Mouse (Mus musculus) embryonic fibroblast, embryonic 13.5 days (primary cell): ENCODE results near the gene Zfp654. TPM values are rescaled to one million over a fixed set of nuclear protein-coding genes. Genes with fewer than 3 reads are reported as not detected.

Experiments used
- H3K27ac ChIP-seq: 2 replicates; pipeline ENCODE4 v1.5.1; 2012; ENCODE audit warnings: low read length, control low read depth, inconsistent platforms; ENCODE audit not compliant: insufficient read depth
- H3K4me1 ChIP-seq: 2 replicates; pipeline ENCODE4 v1.6.1; 2011; ENCODE audit warnings: low read length; ENCODE audit not compliant: control insufficient read depth, insufficient read depth
- H3K4me3 ChIP-seq: 2 replicates; pipeline ENCODE4 v1.5.1; 2011; ENCODE audit warnings: mild to moderate bottlenecking, control low read depth, low read length; ENCODE audit not compliant: insufficient read depth
- CTCF ChIP-seq: IDR thresholded peaks from 2 replicates; pipeline ENCODE4 v1.5.1; 2011; ENCODE audit warnings: mild to moderate bottlenecking, control low read depth, low read length, moderate library complexity, borderline replicate concordance; ENCODE audit not compliant: insufficient read depth
- POLR2A ChIP-seq: IDR thresholded peaks from 2 replicates; pipeline ENCODE4 v1.6.1; 2011; ENCODE audit warnings: low read depth, mild to moderate bottlenecking, control low read depth, low read length, moderate library complexity
- polyA plus RNA-seq: library from polyadenylated mRNA; stranded (reverse); fragments of >200 nt; gene quantifications from 2 replicates; pipeline ENCODE4 v1.2.4, GENCODE M21; 2011; ENCODE audit warnings: low read depth; ENCODE audit not compliant: missing spikeins, insufficient read length

The Zfp654 gene
- polyA plus RNA-seq, 1 experiment, result 9.7 TPM

DNA sequence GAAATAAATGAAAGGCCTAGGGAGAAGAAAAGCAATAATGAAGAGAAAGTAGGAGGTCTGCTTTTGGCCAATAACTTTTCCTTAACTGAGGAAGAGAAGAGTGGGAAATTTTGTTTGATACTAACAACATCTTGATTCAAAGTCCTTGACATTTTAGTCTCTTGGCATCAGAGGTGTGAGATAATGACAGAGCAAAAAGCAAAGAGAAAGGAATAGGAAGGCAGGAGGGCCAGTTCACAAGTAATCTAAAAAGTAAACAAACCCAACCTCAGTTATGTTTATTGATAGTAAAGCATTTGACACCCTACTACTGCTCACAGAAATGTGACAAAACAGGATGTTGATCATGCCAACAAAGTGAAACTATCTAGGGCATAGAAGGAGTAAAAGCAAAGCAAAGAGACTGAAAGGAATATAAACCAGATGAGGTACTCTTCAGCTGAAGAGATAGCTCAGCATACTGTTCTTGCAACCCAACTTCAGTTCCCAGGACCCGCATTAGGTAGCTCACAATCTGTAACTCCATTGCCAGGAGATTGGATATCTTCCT lies 15.4 kb downstream of the Zfp654 start:
- no peak overlapping the region for H3K27ac ChIP-seq
- H3K4me1 ChIP-seq, result no peaks in the 10 kb centered on the region
- H3K4me3 ChIP-seq, result no peak overlapping the region
- TF ChIP-seq POLR2A (no peak), CTCF (no peak)

DNA sequence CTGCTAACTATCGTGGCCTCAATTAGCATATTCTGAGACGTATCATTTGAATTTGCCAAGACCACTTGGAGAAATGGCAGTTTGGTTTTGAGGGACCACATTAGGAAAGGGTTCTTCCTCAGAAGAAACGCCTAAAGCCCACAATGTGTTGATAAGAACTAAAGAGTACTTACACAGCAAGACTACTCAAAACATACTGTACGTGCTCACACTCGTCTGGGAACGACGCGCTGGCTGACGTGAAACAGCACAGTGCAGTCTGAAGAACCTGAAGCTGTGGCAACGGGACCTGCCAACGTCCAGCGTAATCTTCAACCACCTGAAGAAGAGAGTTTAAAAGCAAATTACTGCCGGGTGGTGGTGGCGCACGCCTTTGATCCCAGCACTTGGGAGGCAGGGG lies 21.2 kb downstream of the Zfp654 start:
- TF ChIP-seq POLR2A (no peak), CTCF (no peak)
- Histone ChIP-seq H3K27ac (no peak overlapping the region), H3K4me3 (no peak overlapping the region), H3K4me1 (no peaks in the 10 kb centered on the region)

DNA sequence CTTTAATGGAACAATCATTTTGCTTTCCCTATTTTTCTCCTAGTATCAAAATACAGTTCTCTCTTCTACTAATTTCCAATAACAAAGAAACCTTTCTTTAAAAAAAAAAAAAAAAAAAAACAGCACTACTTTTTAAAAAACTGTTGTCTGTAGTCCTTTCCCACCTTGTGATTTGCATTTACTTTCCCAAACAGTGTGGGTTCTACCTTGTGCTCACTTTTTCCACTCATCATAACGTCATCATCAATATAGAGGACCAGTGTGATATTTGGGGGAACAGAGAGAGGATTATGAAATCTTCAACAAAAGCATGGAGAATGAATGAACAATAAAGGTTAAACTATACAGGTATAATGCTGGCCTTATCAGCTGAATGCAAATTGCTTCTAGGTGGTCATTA lies 27.0 kb downstream of the Zfp654 start:
- TF ChIP-seq POLR2A (no peak), CTCF (no peak)
- H3K4me1 ChIP-seq, result no peaks in the 10 kb centered on the region
- no peak overlapping the region for H3K4me3 ChIP-seq
- no peak overlapping the region for H3K27ac ChIP-seq

DNA sequence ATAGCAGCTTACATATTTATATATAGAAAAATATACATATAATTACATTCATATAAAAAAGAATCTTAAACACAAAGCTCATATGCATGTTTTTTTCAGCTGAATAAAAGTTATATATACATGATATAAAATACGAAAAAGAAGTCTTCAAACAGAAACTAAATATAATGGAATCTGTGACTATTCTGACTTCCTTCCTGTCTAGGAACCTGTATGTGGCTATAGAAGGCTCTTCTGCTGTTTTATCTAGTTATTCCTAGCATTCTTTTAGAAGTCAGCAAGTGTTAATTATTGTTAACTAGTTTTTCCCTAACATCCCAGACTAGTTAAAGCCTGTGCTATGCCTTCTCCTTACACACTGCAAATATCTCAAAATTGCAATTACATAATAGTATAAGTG lies 27.6 kb downstream of the Zfp654 start:
- Histone ChIP-seq H3K4me1 (no peaks in the 10 kb centered on the region), H3K27ac (no peak overlapping the region), H3K4me3 (no peak overlapping the region)
- TF ChIP-seq POLR2A, result no peak
- TF ChIP-seq CTCF, result no peak

DNA sequence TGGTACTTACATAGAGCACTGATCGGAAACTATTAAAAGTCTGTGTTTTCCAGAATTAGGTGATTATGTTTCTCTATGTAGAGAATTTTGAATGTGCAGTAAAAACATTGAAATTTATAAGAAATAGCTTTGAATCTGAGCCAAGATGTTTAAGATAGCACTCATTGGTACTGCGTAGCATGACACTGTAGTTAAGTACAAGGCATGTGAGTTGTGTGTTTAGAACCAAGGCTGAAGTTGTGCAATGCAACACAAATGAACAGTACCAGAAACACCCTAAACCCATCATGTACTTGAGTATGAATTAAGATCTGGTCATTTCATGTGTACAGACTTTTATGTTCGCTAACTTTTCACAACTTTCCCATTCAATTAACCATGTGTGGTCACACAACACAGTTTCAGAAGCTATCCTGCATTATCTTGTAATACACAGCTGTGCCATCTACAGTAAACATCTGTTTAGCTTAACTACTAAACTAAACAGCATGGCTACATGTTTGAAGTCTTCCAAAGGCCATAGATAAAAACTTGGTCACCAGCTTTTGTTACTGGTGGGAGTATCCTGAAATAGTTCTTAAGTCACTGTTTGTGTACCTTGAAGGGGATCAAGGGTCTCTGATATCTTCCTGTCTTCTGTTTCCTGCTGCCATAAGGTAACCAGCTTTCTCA lies 34.2 kb downstream of the Zfp654 start:
- no peaks in the 10 kb centered on the region for H3K4me1 ChIP-seq

DNA sequence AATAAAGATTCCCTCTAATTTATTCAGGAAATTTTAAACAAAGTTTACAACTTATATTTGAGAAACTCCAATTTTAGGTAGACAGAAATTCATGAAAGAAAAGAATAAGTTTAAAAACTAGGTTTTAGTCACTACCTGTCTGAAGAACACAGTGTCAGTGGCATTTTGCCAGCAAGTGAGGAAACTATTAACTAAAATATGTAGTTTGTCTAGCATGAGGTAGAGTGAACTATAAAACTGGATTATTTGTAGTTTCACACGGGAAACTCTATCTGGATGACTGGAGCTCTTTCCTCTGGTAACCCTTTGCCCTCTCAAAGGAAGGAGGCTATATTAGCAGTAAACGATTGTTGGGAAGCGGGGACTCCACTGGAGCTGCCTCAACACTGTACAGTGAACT lies 48.4 kb downstream of the Zfp654 start:
- H3K27ac ChIP-seq, result no peak overlapping the region
- no peak overlapping the region for H3K4me3 ChIP-seq
- H3K4me1 ChIP-seq, result no peaks in the 10 kb centered on the region
- TF ChIP-seq POLR2A (no peak), CTCF (no peak)

More for the DNA sequence above, 34.2 kb downstream of the Zfp654 start:
- TF ChIP-seq CTCF, result no peak
- no peak for TF ChIP-seq POLR2A
- no peak overlapping the region for H3K4me3 ChIP-seq
- H3K27ac ChIP-seq, result no peak overlapping the region

DNA sequence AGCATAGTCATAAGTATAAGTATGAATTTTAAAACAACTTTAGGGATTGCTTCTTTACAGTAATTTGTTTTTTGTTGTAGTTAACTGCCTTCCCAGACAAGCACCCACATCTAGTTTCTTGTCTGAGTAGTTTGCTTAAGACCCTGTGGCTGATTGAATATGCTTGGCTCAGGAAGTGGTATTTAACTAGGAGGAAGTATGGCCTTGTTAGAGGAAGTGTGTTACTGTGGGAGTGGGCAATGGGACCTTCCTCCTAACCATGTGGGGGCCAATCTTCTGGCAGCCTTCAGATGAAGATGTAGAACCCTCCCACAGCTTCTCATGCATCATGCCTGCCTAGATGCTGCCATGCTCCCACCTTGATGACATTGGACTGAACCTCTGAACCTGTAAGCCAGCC lies 49.8 kb downstream of the Zfp654 start:
- H3K27ac ChIP-seq, result no peak overlapping the region
- 0 out of 2 replicates have a peak, but pooled peaks cover 2% of the 10 kb centered on the region for H3K4me1 ChIP-seq
- TF ChIP-seq POLR2A (no peak), CTCF (no peak)
- no peak overlapping the region for H3K4me3 ChIP-seq

DNA sequence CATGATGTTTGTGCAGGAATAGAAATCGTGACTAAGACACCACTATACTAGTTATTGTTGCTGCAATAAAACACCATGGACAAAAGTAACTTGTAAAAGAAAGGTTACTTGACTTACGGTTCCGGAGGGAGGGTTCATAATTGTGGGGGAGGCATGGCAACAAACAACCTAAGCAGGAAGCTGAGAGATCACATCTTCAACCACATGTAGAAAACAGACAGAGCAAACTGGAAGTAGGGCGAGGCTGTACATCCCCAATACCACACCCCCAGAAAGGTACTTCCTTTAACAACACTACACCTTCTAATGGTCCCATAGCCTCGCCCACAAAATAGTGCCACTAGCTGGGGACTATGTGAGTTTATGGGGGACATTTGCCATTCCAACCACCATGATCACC lies 51.1 kb downstream of the Zfp654 start:
- no peak overlapping the region for H3K4me3 ChIP-seq

DNA sequence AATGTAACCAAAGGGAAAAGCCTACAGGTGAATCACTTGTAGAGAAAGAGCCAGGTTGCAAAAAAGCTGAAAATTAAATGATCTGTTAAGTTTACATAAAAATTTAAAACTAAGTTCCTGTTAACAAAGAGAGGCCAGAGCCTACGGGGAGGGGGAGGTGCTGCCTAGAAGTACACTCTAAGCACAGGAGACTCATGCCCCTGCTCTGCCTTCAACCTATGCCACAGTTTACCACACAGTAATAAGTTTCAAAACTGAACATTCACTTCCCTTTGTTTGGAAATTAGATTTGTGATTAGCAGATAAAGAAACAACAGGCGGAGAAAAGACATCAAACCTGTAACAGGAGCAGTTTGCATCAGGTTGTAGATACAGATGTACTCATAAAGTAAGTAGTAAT lies 56.6 kb downstream of the Zfp654 start:
- no peak for TF ChIP-seq CTCF
- TF ChIP-seq POLR2A, result no peak
- Histone ChIP-seq H3K4me3 (no peak overlapping the region), H3K4me1 (0 out of 2 replicates have a peak, but pooled peaks cover 2% of the 10 kb centered on the region), H3K27ac (no peak overlapping the region)

More for the DNA sequence above, 51.1 kb downstream of the Zfp654 start:
- Histone ChIP-seq H3K4me1 (0 out of 2 replicates have a peak, but pooled peaks cover 2% of the 10 kb centered on the region), H3K27ac (no peak overlapping the region)
- TF ChIP-seq POLR2A, result no peak
- TF ChIP-seq CTCF, result no peak

DNA sequence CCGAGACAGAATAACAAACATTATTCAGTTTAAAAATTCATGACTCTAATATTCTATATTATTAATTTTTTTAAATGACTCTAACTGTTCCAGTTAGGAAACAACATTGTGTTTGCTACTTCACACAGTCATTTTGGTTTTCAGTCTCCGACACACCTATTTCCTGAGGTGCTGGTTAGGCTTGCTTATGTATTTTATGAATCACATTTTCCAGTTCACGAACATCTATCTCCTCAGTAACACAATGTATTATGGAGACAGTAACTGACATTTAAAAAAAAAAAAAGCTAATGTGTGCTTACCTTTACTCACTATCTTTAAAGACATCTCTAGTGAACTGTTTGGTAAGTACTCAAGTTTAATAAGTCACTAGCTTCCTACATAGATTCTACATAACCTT lies 61.7 kb downstream of the Zfp654 start:
- no peak for TF ChIP-seq CTCF
- TF ChIP-seq POLR2A, result no peak
- no peak overlapping the region for H3K4me3 ChIP-seq
- H3K27ac ChIP-seq, result no peak overlapping the region
- no peaks in the 10 kb centered on the region for H3K4me1 ChIP-seq
